Mouse (Mus musculus) ES-E14 (cell line): ENCODE results near the gene Castor1.

Source experiments
- CHD2 ChIP-seq: IDR thresholded peaks from 2 replicates; pipeline ENCODE4 v1.6.1; 2014; ENCODE audit warnings: mild to moderate bottlenecking, low read depth, low read length, inconsistent platforms
- HCFC1 ChIP-seq: IDR thresholded peaks from 2 replicates; pipeline ENCODE4 v1.6.1; 2012; ENCODE audit warnings: low read length, inconsistent platforms, borderline replicate concordance; ENCODE audit not compliant: insufficient read depth
- MAFK ChIP-seq: IDR thresholded peaks from 2 replicates; pipeline ENCODE4 v1.6.1; 2014; ENCODE audit warnings: mild to moderate bottlenecking, low read depth, low read length, inconsistent platforms; ENCODE audit not compliant: insufficient read depth
- ZC3H11A ChIP-seq: IDR thresholded peaks from 2 replicates; pipeline ENCODE4 v1.6.1; 2012; ENCODE audit warnings: low read depth, mild to moderate bottlenecking, inconsistent platforms, low read length, borderline replicate concordance
- ZNF384 ChIP-seq: IDR thresholded peaks from 2 replicates; pipeline ENCODE4 v1.6.1; 2012; ENCODE audit warnings: low read depth, low read length, inconsistent platforms

DNA sequence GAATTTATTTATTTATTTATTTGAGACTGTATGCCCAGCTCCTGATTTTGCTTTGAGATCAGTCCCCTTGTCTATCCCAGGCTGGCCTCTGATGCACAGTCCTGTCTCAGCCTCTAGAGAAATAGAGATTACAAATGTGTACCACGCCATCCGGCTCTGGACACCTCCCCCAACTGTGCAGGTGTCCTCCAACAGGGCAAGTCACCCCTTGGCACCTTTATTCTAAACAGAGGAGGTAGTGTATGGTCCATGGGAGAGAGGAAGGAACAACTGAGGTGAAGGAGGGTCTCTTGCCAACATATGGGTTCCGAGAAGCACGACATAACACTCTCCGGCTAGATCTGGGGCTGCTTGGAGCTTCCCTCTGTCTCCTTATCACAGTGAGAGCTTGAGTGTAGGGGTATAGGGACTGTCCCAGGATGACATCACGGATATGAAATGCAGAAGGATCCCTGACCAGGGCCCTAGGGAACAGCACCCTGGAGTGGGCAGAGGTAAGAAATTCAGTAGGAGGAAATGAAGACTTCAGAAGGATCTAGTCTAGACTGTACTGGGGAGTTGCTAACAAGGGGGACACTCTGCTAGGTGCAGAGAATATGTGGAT, 17.1 kb downstream of the Castor1 start:
- no peak for TF ChIP-seq ZNF384
- TF ChIP-seq CHD2, result no peak
- no peak for TF ChIP-seq ZC3H11A
- TF ChIP-seq HCFC1, result no peak
- no peak for TF ChIP-seq MAFK
